Mouse (Mus musculus): ENCODE measurements around the gene Lrrc9. TPM values are rescaled to one million over a fixed set of nuclear protein-coding genes. Genes with fewer than 3 reads are reported as not detected.

Gene Lrrc9
- polyA plus RNA-seq, 1 experiment from 2014 or later, result 0.22 TPM

DNA sequence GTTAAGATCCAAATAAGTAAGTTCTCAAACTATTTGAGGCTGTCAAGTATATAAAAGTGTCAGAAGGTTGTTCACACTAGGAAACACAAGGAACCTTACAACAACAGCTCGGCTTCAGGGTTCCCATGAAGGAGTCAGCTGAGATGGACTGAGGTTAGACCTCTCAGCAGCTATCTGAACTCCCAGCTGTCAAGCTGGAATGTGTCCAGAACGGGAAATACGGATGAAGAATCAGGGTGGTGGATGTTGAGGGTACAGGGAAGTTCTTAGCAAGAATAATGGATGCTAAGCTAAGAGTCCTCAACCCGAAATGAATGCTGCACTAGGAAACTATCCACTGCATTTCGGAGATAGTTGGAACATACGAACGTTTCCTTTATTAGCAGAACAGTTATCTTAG is 90.6 kb downstream of the Lrrc9 start:
- Histone ChIP-seq H3K4me2 (no peak overlapping the region), H3K4me3 (replicated peaks) (no peak overlapping the region), H3K4me1 (peaks cover 3% of the 10 kb centered on the region; the same call in 1 of the 2 replicates), H3K9ac (no peak overlapping the region), H3K27me3 (replicated peaks) (no peaks in the 10 kb centered on the region), H3K9me3 (no peaks in the 10 kb centered on the region), H3K36me3 (no peaks in the 10 kb centered on the region), H3K27ac (no peak overlapping the region)
- 75% methylated on average over 7 of the region's 7 CpGs for WGBS
- no peak for ATAC-seq (ENCODE audit: insufficient read depth, low FRiP score, low read depth)

DNA sequence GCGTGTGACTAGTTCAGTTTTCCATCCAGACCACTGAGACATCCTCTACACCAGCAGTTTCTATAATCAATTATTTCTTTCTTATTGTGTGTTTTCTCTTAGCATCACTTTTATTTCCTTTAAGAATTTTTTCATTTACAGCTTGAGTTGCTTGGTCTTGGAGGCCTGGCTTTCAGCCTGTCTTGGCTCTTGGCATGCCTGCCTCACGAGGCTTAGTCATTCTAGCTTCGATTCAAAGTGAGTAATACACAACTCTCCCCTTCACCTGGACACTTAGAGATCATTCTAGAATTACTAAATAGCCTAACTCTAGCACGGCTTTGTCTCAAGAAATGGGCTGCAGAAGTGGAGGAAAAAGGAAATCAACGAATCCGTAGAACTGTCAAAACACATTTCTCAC is 92.3 kb downstream of the Lrrc9 start:
- no peak for ATAC-seq (ENCODE audit: insufficient read depth, low FRiP score, low read depth)
- no peak overlapping the region for H3K9ac ChIP-seq
- no peaks in the 10 kb centered on the region for H3K27me3 ChIP-seq (replicated peaks)
- no peak overlapping the region for H3K4me2 ChIP-seq
- peaks cover 3% of the 10 kb centered on the region; the same call in 1 of the 2 replicates for H3K4me1 ChIP-seq
- 85% methylated on average over 6 of the region's 6 CpGs for WGBS
- H3K27ac ChIP-seq, result no peak overlapping the region
- no peaks in the 10 kb centered on the region for H3K9me3 ChIP-seq
- no peak overlapping the region for H3K4me3 ChIP-seq (replicated peaks)
- no peaks in the 10 kb centered on the region for H3K36me3 ChIP-seq

DNA sequence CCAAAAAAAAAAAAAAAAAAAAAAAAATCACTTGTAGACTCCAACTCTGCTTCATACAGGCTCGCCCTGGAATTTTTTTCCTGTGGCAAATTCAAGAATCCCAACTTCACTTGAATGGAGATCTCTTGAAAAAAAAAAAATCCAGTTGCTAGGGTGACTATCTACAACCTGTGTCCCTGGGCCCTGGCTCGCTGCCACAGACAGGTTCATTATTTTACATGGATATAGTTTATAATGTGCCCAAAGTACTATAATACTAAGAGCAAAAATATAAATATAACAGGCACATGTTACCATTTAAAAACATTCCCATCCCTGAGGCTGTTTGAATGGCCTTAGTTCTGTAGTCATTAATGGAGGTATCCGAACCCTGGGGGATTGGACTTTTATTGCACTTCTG is 93.9 kb downstream of the Lrrc9 start:
- no peaks in the 10 kb centered on the region for H3K9me3 ChIP-seq
- no peak for ATAC-seq (ENCODE audit: insufficient read depth, low FRiP score, low read depth)
- H3K4me2 ChIP-seq, result peak overlapping the region; percentile 74
- 41% methylated on average over 3 of the region's 3 CpGs for WGBS
- peak overlapping the region; percentile 69 for H3K4me3 ChIP-seq (replicated peaks)
- H3K36me3 ChIP-seq, result peaks cover 3% of the 10 kb centered on the region; the same call in 1 of the 2 replicates
- H3K9ac ChIP-seq, result no peak overlapping the region
- H3K4me1 ChIP-seq, result peaks cover 3% of the 10 kb centered on the region; the same call in 1 of the 2 replicates
- H3K27me3 ChIP-seq (replicated peaks), result no peaks in the 10 kb centered on the region
- H3K27ac ChIP-seq, result no peak overlapping the region

DNA sequence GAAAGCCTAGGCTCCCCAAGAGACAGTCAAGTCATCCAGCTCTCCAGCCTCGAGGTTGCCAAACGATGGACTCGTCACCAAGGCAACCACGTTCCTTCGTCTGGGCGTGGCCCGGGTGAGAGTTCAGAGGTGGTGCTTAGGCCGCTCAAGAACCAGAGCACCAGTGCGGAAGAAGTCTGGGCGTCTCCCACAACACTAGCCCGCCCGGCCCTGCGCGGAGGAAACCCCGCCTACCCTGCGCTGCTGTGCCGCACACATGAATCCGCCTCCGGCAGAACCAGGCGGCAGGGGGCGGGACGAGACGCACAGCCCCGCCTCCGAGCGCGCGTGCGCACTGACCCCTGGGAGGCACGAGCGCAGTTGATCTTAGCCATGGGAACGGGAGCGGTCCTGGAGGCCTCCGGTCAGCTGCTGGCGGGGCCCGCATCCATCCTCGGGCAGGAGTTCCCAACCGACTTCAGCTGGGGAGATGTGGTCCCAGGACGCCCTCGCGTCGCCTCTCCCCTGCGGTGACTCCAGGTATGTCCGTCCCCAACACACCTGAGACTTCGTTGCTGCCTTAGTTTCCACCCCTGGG is 94.4 kb downstream of the Lrrc9 start, which contains the start of gene Pcnx4:
Gene Pcnx4 (plus strand): TSS at position 363 of the 577 bp plus-strand sequence.
- peaks cover 3% of the 10 kb centered on the region; the same call in 1 of the 2 replicates for H3K4me1 ChIP-seq
- no peaks in the 10 kb centered on the region for H3K9me3 ChIP-seq
- H3K27me3 ChIP-seq (replicated peaks), result no peaks in the 10 kb centered on the region
- peak within 1 kb of the TSS; percentile 59; the same call in 1 of the 2 replicates for H3K27ac ChIP-seq
- peak within 1 kb of the TSS; percentile 46; the same call in 1 of the 2 replicates for H3K9ac ChIP-seq
- H3K4me3 ChIP-seq (replicated peaks), result peak within 1 kb of the TSS; percentile 69
- under 1% methylated on average over 45 of the region's 45 CpGs for WGBS
- ATAC-seq (ENCODE audit: insufficient read depth, low FRiP score, low read depth), result peak; percentile 100
- H3K36me3 ChIP-seq, result peaks cover 3% of the 10 kb centered on the region; the same call in 1 of the 2 replicates
- H3K4me2 ChIP-seq, result peak within 1 kb of the TSS; percentile 74

DNA sequence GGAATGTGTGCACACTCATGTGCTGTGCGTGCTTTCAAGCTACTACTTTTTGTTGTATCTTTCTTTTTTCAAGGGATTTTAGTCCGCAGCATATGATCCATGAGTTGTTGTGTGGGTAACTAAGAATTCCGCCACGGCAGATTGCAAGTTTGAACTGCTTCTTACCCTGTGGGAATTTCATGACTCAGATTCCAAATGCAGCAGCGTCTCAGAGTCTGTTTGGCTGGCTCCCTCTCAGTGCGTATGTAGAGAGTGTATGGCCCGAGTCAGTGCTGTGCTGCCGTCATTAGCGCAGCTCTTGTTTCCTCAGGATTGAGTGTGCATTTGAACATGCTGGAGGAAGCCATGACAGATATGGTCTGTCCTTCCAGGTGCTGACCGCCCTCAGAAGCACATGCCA is 96.9 kb downstream of the Lrrc9 start:
- Histone ChIP-seq H3K4me1 (peaks cover 3% of the 10 kb centered on the region; the same call in 1 of the 2 replicates), H3K27me3 (replicated peaks) (no peaks in the 10 kb centered on the region), H3K9ac (no peak overlapping the region), H3K27ac (no peak overlapping the region), H3K36me3 (peaks cover 3% of the 10 kb centered on the region), H3K9me3 (no peaks in the 10 kb centered on the region), H3K4me2 (no peak overlapping the region), H3K4me3 (replicated peaks) (no peak overlapping the region)
- no peak for ATAC-seq (ENCODE audit: insufficient read depth, low FRiP score, low read depth)
- 92% methylated on average over 10 of the region's 10 CpGs for WGBS

DNA sequence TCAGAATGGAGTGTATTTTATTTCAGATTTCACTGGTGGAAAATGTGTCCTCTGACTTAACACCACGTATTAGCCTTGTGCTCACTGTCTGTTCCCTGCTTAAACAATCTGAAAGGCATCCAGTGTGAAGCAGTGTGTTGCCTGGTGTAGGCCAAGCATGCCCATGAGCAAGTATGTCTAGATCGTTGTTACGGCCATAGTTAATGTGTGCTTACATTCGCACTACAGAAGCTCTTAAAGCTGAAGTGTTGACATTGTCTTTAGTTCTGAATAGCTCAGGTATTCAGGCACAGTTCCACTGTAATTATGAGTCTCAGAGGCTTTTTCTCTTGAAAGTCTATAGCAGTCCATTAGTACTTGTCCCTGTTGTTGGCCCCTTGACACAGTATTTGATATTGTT is 112.7 kb downstream of the Lrrc9 start:
- Histone ChIP-seq H3K27me3 (replicated peaks) (no peaks in the 10 kb centered on the region), H3K27ac (no peak overlapping the region), H3K36me3 (peaks cover 3% of the 10 kb centered on the region; the same call in 1 of the 2 replicates), H3K4me1 (no peaks in the 10 kb centered on the region), H3K4me2 (no peak overlapping the region), H3K9ac (no peak overlapping the region), H3K9me3 (no peaks in the 10 kb centered on the region), H3K4me3 (replicated peaks) (no peak overlapping the region)
- ATAC-seq (ENCODE audit: insufficient read depth, low FRiP score, low read depth), result no peak
- WGBS, result 75% methylated on average over 4 of the region's 4 CpGs

DNA sequence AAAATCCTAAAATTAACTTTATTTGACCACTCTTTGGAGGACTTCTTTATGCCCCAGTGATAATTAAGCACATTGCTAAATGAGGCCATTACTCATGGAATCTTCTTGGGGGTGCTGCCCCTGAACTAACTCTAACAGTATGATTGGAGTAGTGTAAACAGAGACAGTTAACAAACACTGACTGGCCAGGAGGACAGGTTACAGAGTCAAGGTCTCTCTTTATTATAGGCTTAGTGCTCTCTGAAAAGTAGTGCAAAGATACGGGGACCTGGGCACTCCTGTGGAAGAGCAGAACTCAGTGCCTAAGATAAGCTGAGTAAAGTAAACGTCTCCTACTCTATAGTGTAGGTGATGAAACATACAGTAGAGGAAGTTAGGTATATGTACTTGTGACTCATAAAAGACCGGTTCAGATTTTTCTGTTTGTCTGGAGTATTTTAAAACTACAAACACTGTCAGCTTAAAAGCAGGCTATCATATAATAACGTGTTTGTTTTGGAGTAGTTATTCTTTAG is 122.7 kb downstream of the Lrrc9 start:
- ATAC-seq (ENCODE audit: insufficient read depth, low FRiP score, low read depth), result peak; percentile 75
- Histone ChIP-seq H3K4me1 (no peaks in the 10 kb centered on the region), H3K36me3 (no peaks in the 10 kb centered on the region), H3K4me3 (replicated peaks) (no peak overlapping the region), H3K27me3 (replicated peaks) (no peaks in the 10 kb centered on the region), H3K9me3 (no peaks in the 10 kb centered on the region), H3K4me2 (no peak overlapping the region), H3K27ac (no peak overlapping the region), H3K9ac (no peak overlapping the region)
- WGBS, result 62% methylated on average over 4 of the region's 4 CpGs

Small RNAs within 50 kb of the gene (microRNA-seq; reads per million reads assigned to microRNA genes)
- not detected for gene Gm44392

Other genes starting within 250 kb of the Lrrc9 start
- gene Rtn1, start 32.8 kb upstream of the Lrrc9 start, polyA plus RNA-seq (2015; fragmentation: Nextera tagmentation; extraction: Ambion mirVana), result 64.0 and 69.8 TPM in 2 replicates
- gene Pcnx4, start 94.5 kb downstream of the Lrrc9 start, polyA plus RNA-seq (2015; fragmentation: Nextera tagmentation; extraction: Ambion mirVana), result 8.9 and 9.3 TPM in 2 replicates
- not detected in 2 replicates for gene Gm4756, start 207.8 kb downstream of the Lrrc9 start, polyA plus RNA-seq (2015; fragmentation: Nextera tagmentation; extraction: Ambion mirVana)
- 56.5 and 63.7 TPM in 2 replicates for gene Dhrs7, start 223.0 kb downstream of the Lrrc9 start, polyA plus RNA-seq (2015; fragmentation: Nextera tagmentation; extraction: Ambion mirVana)

Data from stomach, embryonic 15.5 days (tissue).